Mouse (Mus musculus) cerebellum, adult 2 months (tissue): ENCODE measurements around the gene Rbm47. TPM values are rescaled to one million over a fixed set of nuclear protein-coding genes. Genes with fewer than 3 reads are reported as not detected.

Source experiments
- DNase-seq, 2 experiments: peaks; one replicate each; pipeline ENCODE4 v3.0.0; 2021
- H3K27ac ChIP-seq: fragments of 200-500 bp; 2 replicates; pipeline ENCODE4 v1.5.1; 2012; ENCODE audit warnings: low read length, control low read depth, inconsistent platforms; ENCODE audit not compliant: insufficient read depth
- H3K27me3 ChIP-seq: fragments of 200-500 bp; 2 replicates; pipeline ENCODE4 v1.6.1; 2012; ENCODE audit warnings: inconsistent platforms, mild to moderate bottlenecking, low read length, moderate library complexity; ENCODE audit not compliant: control insufficient read depth, insufficient read depth
- H3K4me1 ChIP-seq: fragments of 200-500 bp; 2 replicates; pipeline ENCODE4 v1.6.1; 2011; ENCODE audit warnings: low read length; ENCODE audit not compliant: control insufficient read depth, insufficient read depth
- H3K4me3 ChIP-seq: fragments of 200-500 bp; replicated peaks from 2 replicates; pipeline ENCODE3; 2011; ENCODE audit warnings: mild to moderate bottlenecking, low read depth, low read length, control low read depth; ENCODE audit not compliant: insufficient read depth
- CTCF ChIP-seq: fragments of 200-500 bp; IDR thresholded peaks from 2 replicates; pipeline ENCODE4 v1.5.1; 2011; ENCODE audit warnings: low read depth, mild to moderate bottlenecking, control low read depth, low read length, moderate library complexity, borderline replicate concordance; ENCODE audit not compliant: insufficient read depth
- POLR2A ChIP-seq: fragments of 200-500 bp; IDR thresholded peaks from 2 replicates; pipeline ENCODE4 v1.6.1; 2011; ENCODE audit warnings: low read length, control low read depth, borderline replicate concordance; ENCODE audit not compliant: insufficient read depth
- WGBS: fragments of 180-500 bp; shearing (Covaris S2); methylation state at CpG from one replicate; pipeline ENCODE4 v1.1.7; 2018; 5-methylcytosine and 5-hydroxymethylcytosine counted together
- polyA plus RNA-seq: library from polyadenylated mRNA; depleted of rRNA; stranded (reverse); fragments of >200 nt; gene quantifications from 2 replicates; pipeline ENCODE4 v1.2.3, GENCODE M21; 2012

Gene Rbm47
- polyA plus RNA-seq, 1 experiment: 0.49 TPM

- no peak overlapping the region for H3K27ac ChIP-seq
- H3K4me3 ChIP-seq: no peak overlapping the region
- no peak for TF ChIP-seq POLR2A
- TF ChIP-seq CTCF: no peak
- H3K4me1 ChIP-seq: no peaks in the 10 kb centered on the region
- no peaks in the 10 kb centered on the region; the same call in 1 of the 2 replicates for H3K27me3 ChIP-seq
- DNase-seq: no peak
- 24% methylated on average over 4 of the region's 4 CpGs for WGBS
These were observed 87.4 kb downstream of the Rbm47 start for GRCm38 (mm10) chr5:66085478-66085877.

GRCm38 (mm10) chr5:66084541-66084940 lies 88.4 kb downstream of the Rbm47 start:
- TF ChIP-seq CTCF (no peak), POLR2A (no peak)
- Histone ChIP-seq H3K27me3 (no peaks in the 10 kb centered on the region; the same call in 1 of the 2 replicates), H3K4me1 (no peaks in the 10 kb centered on the region), H3K4me3 (no peak overlapping the region), H3K27ac (no peak overlapping the region)
- 89% methylated on average over 3 of the region's 3 CpGs for whole genome bisulfite sequencing
- no peak for DNase-seq

- no peak overlapping the region for H3K4me3 ChIP-seq
- no peaks in the 10 kb centered on the region for H3K4me1 ChIP-seq
- 35% methylated on average over 7 of the region's 7 CpGs for WGBS
- H3K27ac ChIP-seq: no peak overlapping the region
- TF ChIP-seq POLR2A (no peak), CTCF (peak; percentile 34; the same call in 1 of the 2 replicates)
- H3K27me3 ChIP-seq: no peaks in the 10 kb centered on the region; the same call in 1 of the 2 replicates
- DNase-seq: no peak
These were observed 89.6 kb downstream of the Rbm47 start for GRCm38 (mm10) chr5:66083350-66083749.

- H3K4me3 ChIP-seq: no peak overlapping the region
- H3K27ac ChIP-seq: no peak overlapping the region
- no peaks in the 10 kb centered on the region; the same call in 1 of the 2 replicates for H3K27me3 ChIP-seq
- DNase-seq: no peak
- WGBS: 80% methylated on average over 11 of the region's 11 CpGs
- TF ChIP-seq POLR2A (no peak), CTCF (no peak)
- no peaks in the 10 kb centered on the region for H3K4me1 ChIP-seq
These were observed 90.7 kb downstream of the Rbm47 start for GRCm38 (mm10) chr5:66082229-66082572.

- DNase-seq: no peak
- Histone ChIP-seq H3K4me3 (no peak overlapping the region), H3K27me3 (no peaks in the 10 kb centered on the region; the same call in 1 of the 2 replicates), H3K4me1 (no peaks in the 10 kb centered on the region), H3K27ac (no peak overlapping the region)
- 85% methylated on average over 19 of the region's 19 CpGs for WGBS
- TF ChIP-seq CTCF (no peak), POLR2A (no peak)
These were observed 91.3 kb downstream of the Rbm47 start for GRCm38 (mm10) chr5:66081443-66082228.

GRCm38 (mm10) chr5:66080529-66081220 lies 92.2 kb downstream of the Rbm47 start:
- Histone ChIP-seq H3K27me3 (no peaks in the 10 kb centered on the region), H3K4me1 (no peaks in the 10 kb centered on the region), H3K27ac (no peak overlapping the region), H3K4me3 (no peak overlapping the region)
- no peak for DNase-seq
- WGBS: 80% methylated on average over 17 of the region's 17 CpGs
- TF ChIP-seq CTCF (no peak), POLR2A (no peak)

GRCm38 (mm10) chr5:66079358-66080179 lies 93.3 kb downstream of the Rbm47 start:
- Histone ChIP-seq H3K27me3 (no peaks in the 10 kb centered on the region), H3K4me3 (no peak overlapping the region), H3K4me1 (no peaks in the 10 kb centered on the region), H3K27ac (no peak overlapping the region)
- no peak for DNase-seq
- TF ChIP-seq CTCF (no peak), POLR2A (no peak)
- 89% methylated on average over 9 of the region's 9 CpGs for WGBS
